Mouse (Mus musculus) G1E (cell line): ENCODE data around the gene Pard3.

Experiments
- CTCF ChIP-seq: IDR thresholded peaks from 2 replicates; pipeline ENCODE4 v1.5.1; 2012; ENCODE audit warnings: low read depth, low read length, inconsistent platforms, mixed read lengths
- POLR2AphosphoS5 ChIP-seq: IDR thresholded peaks from 2 replicates; pipeline ENCODE4 v1.6.1; 2012; ENCODE audit warnings: low read depth, low read length, inconsistent platforms; ENCODE audit not compliant: insufficient replicate concordance

- no peak for TF ChIP-seq CTCF
- TF ChIP-seq POLR2AphosphoS5: no peak
Observed at GRCm38 (mm10) chr8:127410606-127411005, 346.9 kb downstream of the Pard3 start.
